ENCODE assay signal across 21 mouse cellular contexts in genomic region chr9:62082986-62083385, GRCm38 (mm10). TPM values are rescaled to one million over a fixed set of nuclear protein-coding genes. Genes with fewer than 3 reads are reported as not detected.
DNase-seq lines count a peak whose midpoint lies in the region; ATAC-seq and TF ChIP-seq lines count a peak whose summit lies in the region.
"Had no signal": no experiment of that assay in that cellular context is flagged by ENCODE, and none has a peak within 500 bp of the region (broad histone marks: within the 10 kb centered on the region; RNA-seq: fewer than 3 reads in every experiment).

No protein-coding gene starts in this region.

- no peaks in the 10 kb centered on the region for H3K27me3 ChIP-seq in embryonic facial prominence, embryonic 14.5 days (replicated peaks; ENCODE audit: control insufficient read depth, insufficient read depth, low read length)
- H3K27me3 ChIP-seq in embryonic facial prominence, embryonic 10.5 days (replicated peaks; ENCODE audit: low read depth, poor library complexity, severe bottlenecking) = no peaks in the 10 kb centered on the region
- no peaks in the 10 kb centered on the region for H3K27me3 ChIP-seq in C2C12 (ENCODE audit: control insufficient read depth, insufficient read depth, insufficient read length)
- H3K27me3 ChIP-seq in liver, embryonic 14.5 days (ENCODE audit: control insufficient read depth, insufficient read depth, low read length) = no peaks in the 10 kb centered on the region
- H3K27me3 ChIP-seq in heart, embryonic 12.5 days (replicated peaks) = no peaks in the 10 kb centered on the region
- H3K27me3 ChIP-seq: embryonic facial prominence, embryonic 15.5 days; heart, embryonic 15.5 days; limb, embryonic 13.5 days; midbrain, embryonic 15.5 days; neural tube, embryonic 12.5 days had no signal

- H3K79me3 ChIP-seq in C2C12 (ENCODE audit: low read depth) = no peaks in the 10 kb centered on the region

- H3K36me3 ChIP-seq in embryonic facial prominence, embryonic 14.5 days (ENCODE audit: control insufficient read depth, insufficient read depth, low read length) = peaks cover 8% of the 10 kb centered on the region; the same call in 1 of the 2 replicates
- peaks cover 12% of the 10 kb centered on the region for H3K36me3 ChIP-seq in embryonic facial prominence, embryonic 10.5 days (replicated peaks)
- peaks cover 12% of the 10 kb centered on the region for H3K36me3 ChIP-seq in C2C12 (ENCODE audit: control insufficient read depth, insufficient read depth)
- no peaks in the 10 kb centered on the region for H3K36me3 ChIP-seq in liver, embryonic 14.5 days (replicated peaks; ENCODE audit: control insufficient read depth, insufficient read depth, low read depth)
- 0 out of 2 replicates have a peak, but pooled peaks cover 8% of the 10 kb centered on the region for H3K36me3 ChIP-seq in heart, embryonic 12.5 days
- H3K36me3 ChIP-seq: heart, embryonic 15.5 days; midbrain, embryonic 15.5 days had no signal

- no peak for TF ChIP-seq CTCF in C2C12 (IDR thresholded peaks at IDR 0.05; ENCODE audit: control insufficient read depth, insufficient read depth, insufficient read length)
- no peak for TF ChIP-seq CTCF in liver, embryonic 14.5 days (IDR thresholded peaks at IDR 0.05; ENCODE audit: low read depth)
- no peak for TF ChIP-seq CTCF in left cerebral cortex, adult 2 months (IDR thresholded peaks at IDR 0.05)

- H3K4me1 ChIP-seq in embryonic facial prominence, embryonic 14.5 days (ENCODE audit: control insufficient read depth, insufficient read depth, low read length) = no peaks in the 10 kb centered on the region
- H3K4me1 ChIP-seq in embryonic facial prominence, embryonic 10.5 days = no peaks in the 10 kb centered on the region
- peaks cover 5 to 15% of the 10 kb centered on the region in 2 experiments; a peak in 3 of 4 replicates for H3K4me1 ChIP-seq in liver, embryonic 14.5 days (replicated peaks; ENCODE audit: control insufficient read depth in 2 of 2, insufficient read depth in 2 of 2, low read length in 1 of 2)
- peaks cover 5% of the 10 kb centered on the region; the same call in 1 of the 2 replicates for H3K4me1 ChIP-seq in heart, embryonic 12.5 days (replicated peaks)
- H3K4me1 ChIP-seq: embryonic facial prominence, embryonic 15.5 days; heart, embryonic 15.5 days had no signal

- TF ChIP-seq EP300 in liver, embryonic 14.5 days (IDR thresholded peaks at IDR 0.05; ENCODE audit: low read depth) = peak; percentile 49; the same call in 1 of the 2 replicates

- H3K27ac ChIP-seq in embryonic facial prominence, embryonic 14.5 days (replicated peaks; ENCODE audit: low read depth, low read length) = no peak overlapping the region
- H3K27ac ChIP-seq in embryonic facial prominence, embryonic 10.5 days (replicated peaks) = no peak overlapping the region
- no peak overlapping the region for H3K27ac ChIP-seq in liver, embryonic 14.5 days
- H3K27ac ChIP-seq in left cerebral cortex, adult 2 months = no peak overlapping the region
- no peak overlapping the region for H3K27ac ChIP-seq in heart, embryonic 12.5 days (ENCODE audit: poor library complexity, severe bottlenecking)
- H3K27ac ChIP-seq: embryonic facial prominence, embryonic 15.5 days; heart, embryonic 15.5 days; hindbrain, embryonic 14.5 days; limb, embryonic 13.5 days; midbrain, embryonic 15.5 days; neural tube, embryonic 12.5 days had no signal

- WGBS in embryonic facial prominence, embryonic 14.5 days = 67% methylated on average over 2 of the region's 2 CpGs
- 68% methylated on average over 2 of the region's 2 CpGs for WGBS in embryonic facial prominence, embryonic 10.5 days
- whole genome bisulfite sequencing in liver, embryonic 14.5 days (ENCODE audit: insufficient replicate concordance) = 6% methylated on average over 2 of the region's 2 CpGs
- 8% methylated on average over 2 of the region's 2 CpGs for WGBS in heart, embryonic 12.5 days

- H3ac ChIP-seq in C2C12 (ENCODE audit: control insufficient read depth, insufficient read length, low read depth) = no peak overlapping the region

- no peaks in the 10 kb centered on the region for H3K9me3 ChIP-seq in embryonic facial prominence, embryonic 14.5 days (ENCODE audit: control insufficient read depth, low read length)
- no peaks in the 10 kb centered on the region for H3K9me3 ChIP-seq in embryonic facial prominence, embryonic 10.5 days
- H3K9me3 ChIP-seq in liver, embryonic 14.5 days (ENCODE audit: control insufficient read depth, low read length) = no peaks in the 10 kb centered on the region
- no peaks in the 10 kb centered on the region for H3K9me3 ChIP-seq in heart, embryonic 12.5 days (replicated peaks)
- H3K9me3 ChIP-seq: embryonic facial prominence, embryonic 15.5 days; heart, embryonic 15.5 days; limb, embryonic 13.5 days; midbrain, embryonic 15.5 days; neural tube, embryonic 12.5 days had no signal

- ATAC-seq in embryonic facial prominence, embryonic 14.5 days (ENCODE audit: low read depth) = no peak
- peak; percentile 72 for ATAC-seq in liver, embryonic 14.5 days (ENCODE audit: insufficient read depth)
- ATAC-seq in heart, embryonic 12.5 days (ENCODE audit: insufficient number of reproducible peaks, low FRiP score) = no peak
- ATAC-seq: CD4-positive, CD25-positive, alpha-beta regulatory T cell, adult 4 months; forebrain, embryonic 14.5 days; midbrain, embryonic 15.5 days had no signal

- H3K9ac ChIP-seq in embryonic facial prominence, embryonic 14.5 days (ENCODE audit: low read depth, low read length) = no peak overlapping the region
- no peak overlapping the region for H3K9ac ChIP-seq in liver, embryonic 14.5 days (replicated peaks)
- no peak overlapping the region for H3K9ac ChIP-seq in heart, embryonic 12.5 days
- H3K9ac ChIP-seq: embryonic facial prominence, embryonic 15.5 days; heart, embryonic 15.5 days; hindbrain, embryonic 14.5 days; limb, embryonic 13.5 days; midbrain, embryonic 15.5 days; neural tube, embryonic 12.5 days had no signal

- intact Hi-C loops in left cerebral cortex, adult 2 months (cut with DNase I) = no loop called here

- H3K4me3 ChIP-seq in embryonic facial prominence, embryonic 14.5 days (ENCODE audit: low read depth, low read length) = no peak overlapping the region
- H3K4me3 ChIP-seq in embryonic facial prominence, embryonic 10.5 days = no peak overlapping the region
- H3K4me3 ChIP-seq in C2C12 (ENCODE audit: insufficient read depth, poor library complexity, severe bottlenecking) = no peak overlapping the region
- H3K4me3 ChIP-seq in liver, embryonic 14.5 days (ENCODE audit: insufficient read depth in 1 of 2, low read depth in 2 of 2, low read length in 2 of 2) = no peak overlapping the region
- H3K4me3 ChIP-seq in left cerebral cortex, adult 2 months = no peak overlapping the region
- no peak overlapping the region for H3K4me3 ChIP-seq in heart, embryonic 12.5 days
- H3K4me3 ChIP-seq: embryonic facial prominence, embryonic 15.5 days; heart, embryonic 15.5 days; limb, embryonic 13.5 days; midbrain, embryonic 15.5 days; neural tube, embryonic 12.5 days had no signal

- no peak overlapping the region for H3K4me2 ChIP-seq in embryonic facial prominence, embryonic 14.5 days (ENCODE audit: low read depth, low read length)
- no peak overlapping the region for H3K4me2 ChIP-seq in liver, embryonic 14.5 days (ENCODE audit: low read depth)
- H3K4me2 ChIP-seq in heart, embryonic 12.5 days = no peak overlapping the region
- H3K4me2 ChIP-seq: embryonic facial prominence, embryonic 15.5 days; heart, embryonic 15.5 days; hindbrain, embryonic 14.5 days; limb, embryonic 13.5 days; midbrain, embryonic 15.5 days; neural tube, embryonic 12.5 days had no signal

- peaks cover 5% of the 10 kb centered on the region for H3K79me2 ChIP-seq in C2C12 (ENCODE audit: control insufficient read depth, insufficient read depth)

- DNase-seq in embryonic facial prominence, embryonic 14.5 days (ENCODE audit: low spot score) = peak; percentile 7
- no peak for DNase-seq in embryonic facial prominence, embryonic 10.5 days (ENCODE audit: low spot score)
- peak; percentile 77 for DNase-seq in brain, adult 2 months (ENCODE audit: low read depth, low spot score)
- peak; percentile 42 to 84 (median 80) for DNase-seq in liver, embryonic 14.5 days (ENCODE audit: low read depth in 3 of 3, low spot score in 3 of 3)
- no peak for DNase-seq in testis, postnatal 14 days (ENCODE audit: low spot score)
- no peak for DNase-seq in left cerebral cortex, adult 2 months (ENCODE audit: extremely low spot score in 1 of 2, low spot score in 2 of 2)
- DNase-seq: cerebellum, postnatal 36 days; gastrocnemius, postnatal 14 days; kidney, adult 8-10 months; lung, postnatal 4 days; thymus, adult 2 months had no signal

TF ChIP-seq in C2C12, 6 proteins besides CTCF, POLR2A, EP300 and RAD21:
- TF ChIP-seq MAX (IDR thresholded peaks at IDR 0.05) (no peak), MYOD1 (IDR thresholded peaks at IDR 0.05; ENCODE audit: control insufficient read depth, insufficient read length, low read depth) (peak; percentile 94), FOSL1 (IDR thresholded peaks at IDR 0.05; ENCODE audit: insufficient read depth, low read length, poor library complexity, severe bottlenecking) (peak; percentile 5), CEBPB (IDR thresholded peaks at IDR 0.05; ENCODE audit: low read depth) (no peak)
TF ChIP-seq in C2C12: peak in this region for 2.

RNA-seq across cellular contexts. Expression of gene Glce, which starts 39.5 kb away (rescaled TPM):
- polyA plus RNA-seq in embryonic facial prominence, embryonic 14.5 days (2014; fragmentation: Nextera tagmentation; extraction: Ambion mirVana) = 30.1 and 38.8 TPM in 2 replicates
- 26.6 and 26.8 TPM in 2 replicates for polyA plus RNA-seq in embryonic facial prominence, embryonic 10.5 days (2016; fragmentation: Nextera tagmentation; extraction: Ambion mirVana)
- polyA plus RNA-seq in C2C12 (2012; fragmentation: generic; extraction: Trizol) = 10.1 TPM
- polyA plus RNA-seq in liver, embryonic 14.5 days (2012; rRNA removed) = 1.9 and 2.7 TPM in 2 replicates
- 5.6 and 7.4 TPM in 2 replicates for polyA plus RNA-seq in liver, embryonic 14.5 days (2014; fragmentation: Nextera tagmentation; extraction: Ambion mirVana)
- 10 to 100 TPM; 31.5 to 33.9 TPM for total RNA-seq in left cerebral cortex, adult 2 months (2021)
- 14.9 and 16.8 TPM in 2 replicates for polyA plus RNA-seq in heart, embryonic 12.5 days (2016; fragmentation: Nextera tagmentation; extraction: Ambion mirVana)

RNA-seq across cellular contexts. Expression of gene Paqr5, which starts 56.3 kb away (rescaled TPM):
- polyA plus RNA-seq in embryonic facial prominence, embryonic 14.5 days (2014; fragmentation: Nextera tagmentation; extraction: Ambion mirVana) = 7.3 and 7.4 TPM in 2 replicates
- polyA plus RNA-seq in embryonic facial prominence, embryonic 10.5 days (2016; fragmentation: Nextera tagmentation; extraction: Ambion mirVana) = 1.2 TPM in 2 replicates
- 0.04 TPM for polyA plus RNA-seq in C2C12 (2012; fragmentation: generic; extraction: Trizol)
- 0.11 and 0.26 TPM in 2 replicates for polyA plus RNA-seq in liver, embryonic 14.5 days (2012; rRNA removed)
- 0.08 and 0.13 TPM in 2 replicates for polyA plus RNA-seq in liver, embryonic 14.5 days (2014; fragmentation: Nextera tagmentation; extraction: Ambion mirVana)
- total RNA-seq in left cerebral cortex, adult 2 months (2021) = 1 to 10 TPM; 3.6 to 4.1 TPM
- 0.40 and 0.53 TPM in 2 replicates for polyA plus RNA-seq in heart, embryonic 12.5 days (2016; fragmentation: Nextera tagmentation; extraction: Ambion mirVana)

Comparison
In these comparisons a context has a peak if more than half of its experiments do, and no peak if none do; other contexts are left out.
1. DNase-seq: peak in embryonic facial prominence, embryonic 14.5 days (single experiment), brain, adult 2 months (single experiment) and liver, embryonic 14.5 days (3 of 3); none in embryonic facial prominence, embryonic 10.5 days (single experiment), testis, postnatal 14 days (single experiment) and left cerebral cortex, adult 2 months (0 of 2).